Mouse (Mus musculus): ENCODE results near the gene Rab19. TPM values are rescaled to one million over a fixed set of nuclear protein-coding genes. Genes with fewer than 3 reads are reported as not detected.

The Rab19 gene
- polyA plus RNA-seq, 1 experiment from 2014 or later = 0.31 TPM

DNA sequence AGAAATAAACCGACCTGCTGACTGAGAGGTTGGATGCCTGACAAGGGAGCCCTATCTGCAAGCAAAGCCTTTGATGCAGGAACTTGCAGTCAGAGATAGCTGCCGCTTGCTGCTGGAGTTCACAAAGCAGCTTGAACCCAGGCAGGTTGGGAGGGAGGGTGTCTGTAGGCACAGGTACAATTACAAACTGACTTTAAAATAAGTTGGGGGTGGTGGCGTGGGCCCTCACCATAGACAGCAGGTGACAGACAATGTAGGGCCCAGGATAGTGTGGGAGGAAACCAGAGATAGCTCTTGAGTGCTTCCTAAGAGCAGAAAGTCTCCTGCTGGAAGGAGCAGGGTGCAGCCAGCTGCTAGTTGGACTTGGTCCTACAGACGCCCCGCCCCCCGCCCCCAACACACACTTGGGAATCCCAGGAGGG, 42.2 kb downstream of the Rab19 start:
- no peak for ATAC-seq (replicated peaks)
- no peak overlapping the region for H3K4me3 ChIP-seq
- WGBS = 69% methylated on average over 6 of the region's 6 CpGs

GRCm38 (mm10) chr6:39423686-39424085, 42.7 kb downstream of the Rab19 start:
- H3K4me2 ChIP-seq = no peak overlapping the region
- H3K27ac ChIP-seq = no peak overlapping the region
- H3K9me3 ChIP-seq = no peaks in the 10 kb centered on the region
- no peak overlapping the region for H3K4me3 ChIP-seq
- H3K27me3 ChIP-seq (replicated peaks) = no peaks in the 10 kb centered on the region
- 93% methylated on average over 7 of the region's 7 CpGs for WGBS
- ATAC-seq (replicated peaks) = no peak
- 0 out of 2 replicates have a peak, but pooled peaks cover 3% of the 10 kb centered on the region for H3K4me1 ChIP-seq
- H3K36me3 ChIP-seq (replicated peaks) = no peaks in the 10 kb centered on the region
- H3K9ac ChIP-seq = no peak overlapping the region

More for the DNA sequence above, 42.2 kb downstream of the Rab19 start:
- Histone ChIP-seq H3K9ac (no peak overlapping the region), H3K4me2 (no peak overlapping the region), H3K4me1 (peaks cover 7% of the 10 kb centered on the region), H3K9me3 (no peaks in the 10 kb centered on the region), H3K27me3 (replicated peaks) (no peaks in the 10 kb centered on the region), H3K36me3 (replicated peaks) (no peaks in the 10 kb centered on the region), H3K27ac (no peak overlapping the region)

DNA sequence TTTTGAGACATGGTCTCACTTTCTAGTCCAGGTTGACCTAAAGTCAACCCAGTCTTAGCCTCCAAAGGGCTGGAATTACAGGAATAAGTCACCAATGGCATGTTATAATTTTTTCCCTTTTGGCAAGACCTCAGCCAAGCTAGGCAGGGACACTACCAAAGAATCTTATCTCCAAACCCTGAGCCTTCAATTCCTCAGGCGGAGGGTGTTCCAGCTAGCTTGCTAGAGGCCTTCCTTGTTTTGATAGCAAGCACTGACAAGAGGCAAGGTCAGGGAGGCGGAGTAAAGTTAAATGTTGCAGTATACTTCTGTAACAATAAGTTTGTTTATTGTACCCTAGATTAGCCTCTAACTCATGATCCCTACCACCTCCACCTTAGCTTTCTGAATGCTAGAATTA, 44.2 kb downstream of the Rab19 start:
- ATAC-seq (replicated peaks) = no peak
- 87% methylated on average over 2 of the region's 2 CpGs for WGBS
- no peak overlapping the region for H3K4me3 ChIP-seq
- H3K27me3 ChIP-seq (replicated peaks) = no peaks in the 10 kb centered on the region
- H3K4me1 ChIP-seq = 0 out of 2 replicates have a peak, but pooled peaks cover 3% of the 10 kb centered on the region
- no peaks in the 10 kb centered on the region for H3K36me3 ChIP-seq (replicated peaks)
- no peak overlapping the region for H3K9ac ChIP-seq
- no peak overlapping the region for H3K4me2 ChIP-seq
- no peak overlapping the region for H3K27ac ChIP-seq
- H3K9me3 ChIP-seq = no peaks in the 10 kb centered on the region

DNA sequence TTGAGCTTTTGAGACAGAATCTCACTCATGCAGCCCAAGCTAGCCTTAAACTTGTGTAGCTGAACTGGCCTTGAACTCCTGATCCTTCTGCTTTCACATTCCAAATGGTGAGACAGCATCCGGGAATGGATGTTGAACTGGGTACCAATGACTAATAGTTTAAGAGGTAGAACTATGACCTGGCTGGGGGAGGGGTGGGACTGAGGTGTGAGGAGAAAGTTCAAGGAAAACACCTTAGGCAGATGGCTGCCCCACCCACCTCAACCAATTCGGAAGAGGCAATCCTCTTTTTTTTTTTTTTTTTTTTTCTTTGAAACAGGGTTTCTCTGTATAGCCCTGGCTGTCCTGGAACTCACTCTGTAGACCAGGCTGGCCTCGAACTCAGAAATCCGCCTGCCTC, 45.8 kb downstream of the Rab19 start:
- Histone ChIP-seq H3K27ac (no peak overlapping the region), H3K4me2 (no peak overlapping the region), H3K27me3 (replicated peaks) (no peaks in the 10 kb centered on the region), H3K4me1 (no peaks in the 10 kb centered on the region), H3K4me3 (no peak overlapping the region), H3K9me3 (no peaks in the 10 kb centered on the region), H3K36me3 (replicated peaks) (no peaks in the 10 kb centered on the region), H3K9ac (no peak overlapping the region)
- 86% methylated on average over 4 of the region's 4 CpGs for WGBS
- ATAC-seq (replicated peaks) = no peak

- H3K27ac ChIP-seq = no peak overlapping the region
- H3K9me3 ChIP-seq = no peaks in the 10 kb centered on the region
- no peak overlapping the region for H3K4me2 ChIP-seq
- no peaks in the 10 kb centered on the region for H3K4me1 ChIP-seq
- H3K4me3 ChIP-seq = no peak overlapping the region
- no peak for ATAC-seq (replicated peaks)
- no peaks in the 10 kb centered on the region for H3K27me3 ChIP-seq (replicated peaks)
- WGBS = 78% methylated on average over 4 of the region's 4 CpGs
- no peaks in the 10 kb centered on the region for H3K36me3 ChIP-seq (replicated peaks)
- H3K9ac ChIP-seq = no peak overlapping the region
These were observed 46.5 kb downstream of the Rab19 start for GRCm38 (mm10) chr6:39427276-39428003.

- Histone ChIP-seq H3K4me3 (no peak overlapping the region), H3K9ac (no peak overlapping the region), H3K9me3 (no peaks in the 10 kb centered on the region), H3K36me3 (replicated peaks) (no peaks in the 10 kb centered on the region), H3K27me3 (replicated peaks) (no peaks in the 10 kb centered on the region), H3K4me2 (no peak overlapping the region), H3K27ac (no peak overlapping the region), H3K4me1 (no peaks in the 10 kb centered on the region)
- no peak for ATAC-seq (replicated peaks)
- 82% methylated on average over 6 of the region's 6 CpGs for WGBS
These were observed 48.2 kb downstream of the Rab19 start for GRCm38 (mm10) chr6:39429007-39429788.

DNA sequence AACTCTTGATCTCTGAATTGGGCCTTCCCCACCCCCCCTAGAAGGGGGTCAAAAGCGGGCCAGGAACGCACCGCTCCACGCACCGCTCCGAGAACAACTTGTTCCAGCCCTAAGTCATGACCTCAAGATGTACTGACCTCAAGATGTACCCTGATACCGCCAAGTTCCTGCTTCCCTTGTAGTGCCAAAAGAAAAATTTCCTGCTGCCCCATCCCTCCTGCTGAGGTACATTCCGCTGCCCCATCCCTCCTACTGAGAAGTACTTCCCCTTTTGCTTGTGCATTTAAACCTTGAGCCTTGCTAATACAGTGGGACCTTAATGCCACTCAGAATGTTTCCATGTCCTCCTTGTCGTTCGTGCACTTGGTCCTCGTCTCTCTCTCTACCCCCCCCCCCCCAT, 49.7 kb downstream of the Rab19 start:
- Histone ChIP-seq H3K9ac (no peak overlapping the region), H3K36me3 (replicated peaks) (no peaks in the 10 kb centered on the region), H3K27me3 (replicated peaks) (no peaks in the 10 kb centered on the region), H3K9me3 (no peaks in the 10 kb centered on the region), H3K4me1 (no peaks in the 10 kb centered on the region), H3K4me2 (no peak overlapping the region), H3K27ac (no peak overlapping the region), H3K4me3 (no peak overlapping the region)
- 78% methylated on average over 11 of the region's 11 CpGs for WGBS
- no peak for ATAC-seq (replicated peaks)

- ATAC-seq (replicated peaks) = no peak
- H3K9me3 ChIP-seq = no peaks in the 10 kb centered on the region
- no peak overlapping the region for H3K4me2 ChIP-seq
- no peaks in the 10 kb centered on the region for H3K27me3 ChIP-seq (replicated peaks)
- H3K36me3 ChIP-seq (replicated peaks) = no peaks in the 10 kb centered on the region
- no peaks in the 10 kb centered on the region for H3K4me1 ChIP-seq
- no peak overlapping the region for H3K9ac ChIP-seq
- H3K27ac ChIP-seq = no peak overlapping the region
- H3K4me3 ChIP-seq = no peak overlapping the region
- WGBS = 80% methylated on average over 4 of the region's 4 CpGs
These were observed 52.2 kb downstream of the Rab19 start for GRCm38 (mm10) chr6:39433174-39433573.

DNA sequence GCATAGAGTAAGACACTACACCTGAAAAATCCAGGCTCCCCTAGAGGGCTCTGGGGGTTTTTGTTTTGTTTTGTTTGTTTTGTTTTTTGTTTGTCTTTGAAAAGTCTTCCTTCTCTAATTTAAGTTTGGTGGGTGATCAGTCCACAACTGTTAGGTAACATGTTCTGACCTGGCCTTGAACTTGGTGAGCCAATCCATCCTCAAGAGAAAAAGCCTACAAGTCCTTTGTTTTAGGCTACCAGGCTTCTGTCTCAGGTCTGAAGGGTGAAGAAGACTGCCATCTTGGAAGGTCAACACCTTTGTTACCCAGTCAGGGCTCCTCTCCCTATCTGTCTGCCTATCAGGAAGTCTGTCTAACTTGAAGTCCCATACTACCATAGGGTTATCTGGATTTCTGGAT, 52.7 kb downstream of the Rab19 start:
- no peaks in the 10 kb centered on the region for H3K4me1 ChIP-seq
- ATAC-seq (replicated peaks) = no peak
- no peak overlapping the region for H3K4me3 ChIP-seq
- H3K9ac ChIP-seq = no peak overlapping the region
- H3K4me2 ChIP-seq = no peak overlapping the region
- no peaks in the 10 kb centered on the region for H3K27me3 ChIP-seq (replicated peaks)
- H3K9me3 ChIP-seq = no peaks in the 10 kb centered on the region
- no peak overlapping the region for H3K27ac ChIP-seq
- no peaks in the 10 kb centered on the region for H3K36me3 ChIP-seq (replicated peaks)

- Histone ChIP-seq H3K9me3 (no peaks in the 10 kb centered on the region), H3K4me1 (no peaks in the 10 kb centered on the region), H3K27ac (no peak overlapping the region), H3K9ac (no peak overlapping the region), H3K36me3 (replicated peaks) (no peaks in the 10 kb centered on the region), H3K4me3 (no peak overlapping the region), H3K27me3 (replicated peaks) (no peaks in the 10 kb centered on the region), H3K4me2 (no peak overlapping the region)
- 91% methylated on average over 2 of the region's 2 CpGs for WGBS
- ATAC-seq (replicated peaks) = no peak
These were observed 53.3 kb downstream of the Rab19 start for GRCm38 (mm10) chr6:39434111-39434885.

- Histone ChIP-seq H3K27me3 (replicated peaks) (no peaks in the 10 kb centered on the region), H3K36me3 (replicated peaks) (no peaks in the 10 kb centered on the region), H3K9ac (no peak overlapping the region), H3K4me1 (no peaks in the 10 kb centered on the region), H3K9me3 (no peaks in the 10 kb centered on the region), H3K4me2 (no peak overlapping the region), H3K4me3 (no peak overlapping the region), H3K27ac (no peak overlapping the region)
- peak; percentile 48; the same call in 1 of the 2 replicates for ATAC-seq (replicated peaks)
- 4% methylated on average over 2 of the region's 2 CpGs for WGBS
These were observed 54.0 kb downstream of the Rab19 start for GRCm38 (mm10) chr6:39434886-39435492.

GRCm38 (mm10) chr6:39435875-39436274, 54.9 kb downstream of the Rab19 start:
- no peak overlapping the region for H3K9ac ChIP-seq
- ATAC-seq (replicated peaks) = no peak
- no peaks in the 10 kb centered on the region for H3K9me3 ChIP-seq
- no peak overlapping the region for H3K4me2 ChIP-seq
- no peaks in the 10 kb centered on the region for H3K36me3 ChIP-seq (replicated peaks)
- H3K27me3 ChIP-seq (replicated peaks) = no peaks in the 10 kb centered on the region
- no peak overlapping the region for H3K27ac ChIP-seq
- WGBS = 72% methylated on average over 5 of the region's 5 CpGs
- H3K4me1 ChIP-seq = no peaks in the 10 kb centered on the region
- H3K4me3 ChIP-seq = no peak overlapping the region
